In genomic region chr12:105960592-105961330, GRCm38 (mm10) we compare ENCODE assay signal across 10 mouse cellular contexts. TPM values are rescaled to one million over a fixed set of nuclear protein-coding genes. Genes with fewer than 3 reads are reported as not detected.
DNase-seq lines count a peak whose midpoint lies in the region; ATAC-seq and TF ChIP-seq lines count a peak whose summit lies in the region.
"Had no signal": no experiment of that assay in that cellular context is flagged by ENCODE, and none has a peak within 500 bp of the region (broad histone marks: within the 10 kb centered on the region; RNA-seq: fewer than 3 reads in every experiment).

No protein-coding gene starts in this region.

- peaks cover 55% of the 10 kb centered on the region for H3K4me1 ChIP-seq in forebrain, embryonic 12.5 days
- no peaks in the 10 kb centered on the region for H3K4me1 ChIP-seq in neural tube, embryonic 11.5 days (ENCODE audit: control insufficient read depth, insufficient read depth, low read length)
- peaks cover 6% of the 10 kb centered on the region; the same call in 1 of the 2 replicates for H3K4me1 ChIP-seq in kidney, embryonic 14.5 days (ENCODE audit: control insufficient read depth, insufficient read depth, low read length)

- H3K27ac ChIP-seq in forebrain, embryonic 12.5 days: peak overlapping the region; percentile 92
- peak overlapping the region; percentile 86 for H3K27ac ChIP-seq in layer of hippocampus, adult 2 months
- no peak overlapping the region for H3K27ac ChIP-seq in neural tube, embryonic 11.5 days (ENCODE audit: low read depth, low read length)
- no peak overlapping the region for H3K27ac ChIP-seq in kidney, embryonic 14.5 days (ENCODE audit: low read depth, low read length)
- H3K27ac ChIP-seq: limb, embryonic 10.5 days had no signal

- TF ChIP-seq POLR2A in brain, embryonic 14.5 days (IDR thresholded peaks at IDR 0.05; ENCODE audit: borderline replicate concordance, extremely low read depth, insufficient read depth, insufficient read length, poor library complexity, severe bottlenecking): no peak

- ATAC-seq in forebrain, embryonic 12.5 days (ENCODE audit: low FRiP score): peak; percentile 55
- no peak for ATAC-seq in neural tube, embryonic 11.5 days (ENCODE audit: insufficient read depth, low FRiP score, low TSS enrichment)
- ATAC-seq in kidney, embryonic 14.5 days (ENCODE audit: low FRiP score, low TSS enrichment): no peak

- TF ChIP-seq CTCF in brain, embryonic 14.5 days (IDR thresholded peaks at IDR 0.05; ENCODE audit: borderline replicate concordance, extremely low read depth, insufficient read depth, insufficient read length): no peak
- TF ChIP-seq CTCF in layer of hippocampus, adult 2 months (conservative IDR thresholded peaks at IDR 0.05): no peak

- WGBS in forebrain, embryonic 12.5 days: 2% methylated on average over 19 of the region's 19 CpGs
- 15% methylated on average over 19 of the region's 19 CpGs for WGBS in neural tube, embryonic 11.5 days
- WGBS in kidney, embryonic 14.5 days: 13% methylated on average over 19 of the region's 19 CpGs

- H3K4me2 ChIP-seq in forebrain, embryonic 12.5 days: peak overlapping the region; percentile 84
- peak overlapping the region; percentile 3; the same call in 1 of the 2 replicates for H3K4me2 ChIP-seq in neural tube, embryonic 11.5 days (ENCODE audit: low read depth)
- H3K4me2 ChIP-seq in kidney, embryonic 14.5 days (replicated peaks; ENCODE audit: low read depth, low read length): no peak overlapping the region

- H3K27me3 ChIP-seq in forebrain, embryonic 12.5 days: peaks cover 6% of the 10 kb centered on the region; the same call in 1 of the 2 replicates
- 0 out of 2 replicates have a peak, but pooled peaks cover 3% of the 10 kb centered on the region for H3K27me3 ChIP-seq in neural tube, embryonic 11.5 days (ENCODE audit: control insufficient read depth, insufficient read depth, low read length)
- H3K27me3 ChIP-seq in kidney, embryonic 14.5 days (ENCODE audit: control insufficient read depth, insufficient read depth, low read length): peaks cover 21% of the 10 kb centered on the region

- peak overlapping the region; percentile 44; the same call in 1 of the 2 replicates for H3K9ac ChIP-seq in forebrain, embryonic 12.5 days
- H3K9ac ChIP-seq in neural tube, embryonic 11.5 days (ENCODE audit: low read length): no peak overlapping the region
- no peak overlapping the region for H3K9ac ChIP-seq in kidney, embryonic 14.5 days (ENCODE audit: low read depth, low read length)

- no peaks in the 10 kb centered on the region for H3K36me3 ChIP-seq in forebrain, embryonic 12.5 days (replicated peaks)
- no peaks in the 10 kb centered on the region for H3K36me3 ChIP-seq in neural tube, embryonic 11.5 days (ENCODE audit: control insufficient read depth, insufficient read depth, low read length)
- H3K36me3 ChIP-seq in kidney, embryonic 14.5 days (ENCODE audit: control insufficient read depth, insufficient read depth, low read length): no peaks in the 10 kb centered on the region
- H3K36me3 ChIP-seq: limb, embryonic 10.5 days had no signal

- peak overlapping the region; percentile 2; the same call in 1 of the 2 replicates for H3K4me3 ChIP-seq in forebrain, embryonic 12.5 days (replicated peaks)
- H3K4me3 ChIP-seq in layer of hippocampus, adult 2 months: no peak overlapping the region; the same call in 1 of the 2 replicates
- H3K4me3 ChIP-seq in neural tube, embryonic 11.5 days (ENCODE audit: low read depth, low read length): no peak overlapping the region
- no peak overlapping the region for H3K4me3 ChIP-seq in kidney, embryonic 14.5 days (ENCODE audit: low read length)
- H3K4me3 ChIP-seq: limb, embryonic 10.5 days had no signal

- DNase-seq in brain, embryonic 14.5 days (ENCODE audit: low read depth): peak; percentile 91
- DNase-seq in layer of hippocampus, adult 2 months (ENCODE audit: low spot score in 2 of 2): peak; percentile 49 to 74
- peak; percentile 33 for DNase-seq in neural tube, embryonic 11.5 days (ENCODE audit: low spot score)
- no peak for DNase-seq in T-cell, adult 2 months (ENCODE audit: low spot score)
- DNase-seq in ovary, postnatal 14 days (ENCODE audit: low spot score): no peak
- no peak for DNase-seq in adrenal gland, postnatal 25 days
- DNase-seq: cerebellum, adult 11 months had no signal

- H3K9me3 ChIP-seq in forebrain, embryonic 12.5 days: no peaks in the 10 kb centered on the region
- no peaks in the 10 kb centered on the region for H3K9me3 ChIP-seq in neural tube, embryonic 11.5 days (ENCODE audit: control insufficient read depth, low read length)
- H3K9me3 ChIP-seq in kidney, embryonic 14.5 days (ENCODE audit: control insufficient read depth, low read length): no peaks in the 10 kb centered on the region
- H3K9me3 ChIP-seq: limb, embryonic 10.5 days had no signal

RNA-seq across cellular contexts. Expression of gene Vrk1, which starts 49.3 kb away (rescaled TPM):
- polyA plus RNA-seq in brain, embryonic 14.5 days (2012; rRNA removed): 29.3 and 35.7 TPM in 2 replicates
- 97.7 and 106 TPM in 2 replicates for polyA plus RNA-seq in forebrain, embryonic 12.5 days (2016; fragmentation: Nextera tagmentation; extraction: Ambion mirVana)
- 10 to 100 TPM; 18.7 to 21.3 TPM for total RNA-seq in layer of hippocampus, adult 2 months (2021)
- 87.7 and 88.4 TPM in 2 replicates for polyA plus RNA-seq in neural tube, embryonic 11.5 days (2014; fragmentation: Nextera tagmentation; extraction: Ambion mirVana)
- 79.0 and 84.8 TPM in 2 replicates for polyA plus RNA-seq in kidney, embryonic 14.5 days (2014; fragmentation: Nextera tagmentation; extraction: Ambion mirVana)
- 17.7 and 24.6 TPM in 2 replicates for total RNA-seq in adrenal gland, postnatal 25 days (2021)

Comparison
In these comparisons a context has a peak if more than half of its experiments do, and no peak if none do; other contexts are left out.
1. DNase-seq: peak in brain, embryonic 14.5 days (single experiment), layer of hippocampus, adult 2 months (2 of 2) and neural tube, embryonic 11.5 days (single experiment); none in T-cell, adult 2 months (single experiment), ovary, postnatal 14 days (single experiment) and adrenal gland, postnatal 25 days (single experiment).
2. H3K27ac ChIP-seq: peak in forebrain, embryonic 12.5 days (single experiment) and layer of hippocampus, adult 2 months (single experiment); none in neural tube, embryonic 11.5 days (single experiment) and kidney, embryonic 14.5 days (single experiment).